Mouse (Mus musculus): ENCODE measurements at regions not wholly inside any gene's neighbourhood (a gene's known extent, or its start where the extent isn't known, plus 50 kb on each side); places are given as distances from the start of the nearest gene placed in this dataset.

DNA sequence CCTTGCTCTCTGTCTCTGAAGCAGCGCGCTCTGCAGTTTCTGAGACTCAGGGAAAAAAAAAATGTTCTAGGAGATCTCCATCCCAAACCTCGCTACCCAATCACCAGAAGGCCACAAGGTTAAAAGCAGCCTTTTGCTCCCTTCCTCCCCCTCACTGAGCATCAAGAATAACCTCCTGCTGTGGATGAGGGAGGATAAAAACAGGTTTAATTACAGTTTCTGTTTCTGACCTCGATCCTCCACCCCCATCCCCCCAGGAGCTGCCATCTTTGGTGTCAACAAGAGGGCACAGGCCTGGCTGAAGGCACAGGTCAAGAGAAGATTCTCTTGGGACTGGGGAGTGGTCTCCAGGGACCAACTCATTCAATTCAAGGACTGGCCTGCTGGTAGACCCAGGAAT is 613.0 kb upstream of the Adam5 start:
- H3K27ac ChIP-seq = no peak overlapping the region
- H3K36me3 ChIP-seq (ENCODE audit: inconsistent target) = no peaks in the 10 kb centered on the region
- H3K4me3 ChIP-seq (ENCODE audit: inconsistent target) = no peak overlapping the region
- WGBS (ENCODE audit: missing documents) = 35% methylated on average over 4 of the region's 4 CpGs
- no peaks in the 10 kb centered on the region for H3K79me2 ChIP-seq (ENCODE audit: inconsistent target)

- Histone ChIP-seq H3K27ac (no peak overlapping the region), H3K36me3 (ENCODE audit: inconsistent target) (no peaks in the 10 kb centered on the region), H3K4me3 (ENCODE audit: inconsistent target) (no peak overlapping the region), H3K79me2 (ENCODE audit: inconsistent target) (no peaks in the 10 kb centered on the region)
- 46% methylated on average over 5 of the region's 5 CpGs for WGBS (ENCODE audit: missing documents)
Observed at GRCm38 (mm10) chr8:25430552-25430951, 606.4 kb upstream of the Adam5 start.

- 39% methylated on average over 18 of the region's 19 CpGs for WGBS (ENCODE audit: missing documents)
Observed at GRCm38 (mm10) chr8:25429846-25430482, 605.8 kb upstream of the Adam5 start.

DNA sequence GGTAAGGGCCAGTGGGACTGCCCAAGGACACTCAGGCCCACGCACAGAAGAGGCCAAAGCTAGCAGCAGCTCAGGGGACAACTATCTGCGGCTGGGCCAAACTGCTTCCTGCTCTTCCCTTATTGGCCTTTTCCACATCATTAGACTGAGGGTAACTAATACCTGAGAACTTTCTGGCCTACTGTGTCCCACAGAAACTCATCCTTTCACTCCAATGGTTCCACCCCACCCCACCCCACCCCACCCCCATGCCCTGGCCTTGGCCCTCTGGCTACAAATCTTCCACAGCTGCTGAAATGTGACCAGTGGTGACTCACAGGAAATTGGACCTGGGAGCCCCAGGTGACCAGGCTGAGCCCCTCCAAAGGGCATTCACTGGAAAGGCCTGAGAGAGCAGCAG is 604.6 kb upstream of the Adam5 start:
- 92% methylated on average over 2 of the region's 2 CpGs for WGBS (ENCODE audit: missing documents)
- Histone ChIP-seq H3K4me3 (ENCODE audit: inconsistent target) (no peak overlapping the region), H3K27ac (no peak overlapping the region), H3K36me3 (ENCODE audit: inconsistent target) (no peaks in the 10 kb centered on the region), H3K79me2 (ENCODE audit: inconsistent target) (no peaks in the 10 kb centered on the region)

More at GRCm38 (mm10) chr8:25429846-25430482, 605.8 kb upstream of the Adam5 start:
- H3K36me3 ChIP-seq (ENCODE audit: inconsistent target) = no peaks in the 10 kb centered on the region
- H3K4me3 ChIP-seq (ENCODE audit: inconsistent target) = no peak overlapping the region
- no peaks in the 10 kb centered on the region for H3K79me2 ChIP-seq (ENCODE audit: inconsistent target)
- H3K27ac ChIP-seq = no peak overlapping the region

- no peak overlapping the region for H3K27ac ChIP-seq
- no peaks in the 10 kb centered on the region for H3K79me2 ChIP-seq (ENCODE audit: inconsistent target)
- 80% methylated on average over 1 of the region's 1 CpGs for WGBS (ENCODE audit: missing documents)
- H3K4me3 ChIP-seq (ENCODE audit: inconsistent target) = no peak overlapping the region
- H3K36me3 ChIP-seq (ENCODE audit: inconsistent target) = no peaks in the 10 kb centered on the region
Observed at GRCm38 (mm10) chr8:25426207-25426606, 602.0 kb upstream of the Adam5 start.

- no peak overlapping the region for H3K27ac ChIP-seq
- WGBS (ENCODE audit: missing documents) = 89% methylated on average over 6 of the region's 6 CpGs
- no peak overlapping the region for H3K4me3 ChIP-seq (ENCODE audit: inconsistent target)
- H3K79me2 ChIP-seq (ENCODE audit: inconsistent target) = no peaks in the 10 kb centered on the region
- H3K36me3 ChIP-seq (ENCODE audit: inconsistent target) = no peaks in the 10 kb centered on the region
Observed at GRCm38 (mm10) chr8:25421478-25421877, 597.3 kb upstream of the Adam5 start.

GRCm38 (mm10) chr8:25410536-25410935 is 586.4 kb upstream of the Adam5 start:
- 92% methylated on average over 5 of the region's 5 CpGs for whole genome bisulfite sequencing (ENCODE audit: missing documents)
- Histone ChIP-seq H3K36me3 (ENCODE audit: inconsistent target) (no peaks in the 10 kb centered on the region), H3K27ac (no peak overlapping the region), H3K4me3 (ENCODE audit: inconsistent target) (no peak overlapping the region), H3K79me2 (ENCODE audit: inconsistent target) (no peaks in the 10 kb centered on the region)

DNA sequence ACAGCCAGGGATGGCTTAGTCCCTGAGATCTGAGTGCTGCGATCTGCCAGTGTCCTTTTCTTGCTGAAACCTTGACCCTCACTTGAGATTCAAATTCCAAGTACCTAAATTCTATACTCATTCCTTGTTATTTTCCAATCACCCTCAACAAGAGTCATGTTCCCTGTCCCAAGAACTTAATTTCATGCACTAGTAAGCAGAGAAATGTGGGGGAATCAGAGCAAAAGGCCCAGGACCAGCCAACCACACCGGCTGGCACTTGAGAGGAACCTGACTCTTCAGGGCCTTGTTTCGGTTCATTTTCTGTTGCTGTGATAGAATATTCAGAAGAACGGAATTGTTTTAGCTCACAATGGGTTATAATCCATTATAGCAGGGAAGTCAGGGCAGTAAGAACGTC is 583.7 kb upstream of the Adam5 start:
- H3K36me3 ChIP-seq (ENCODE audit: inconsistent target) = no peaks in the 10 kb centered on the region
- H3K4me3 ChIP-seq (ENCODE audit: inconsistent target) = no peak overlapping the region
- 93% methylated on average over 5 of the region's 5 CpGs for WGBS (ENCODE audit: missing documents)
- no peaks in the 10 kb centered on the region for H3K79me2 ChIP-seq (ENCODE audit: inconsistent target)
- H3K27ac ChIP-seq = no peak overlapping the region

DNA sequence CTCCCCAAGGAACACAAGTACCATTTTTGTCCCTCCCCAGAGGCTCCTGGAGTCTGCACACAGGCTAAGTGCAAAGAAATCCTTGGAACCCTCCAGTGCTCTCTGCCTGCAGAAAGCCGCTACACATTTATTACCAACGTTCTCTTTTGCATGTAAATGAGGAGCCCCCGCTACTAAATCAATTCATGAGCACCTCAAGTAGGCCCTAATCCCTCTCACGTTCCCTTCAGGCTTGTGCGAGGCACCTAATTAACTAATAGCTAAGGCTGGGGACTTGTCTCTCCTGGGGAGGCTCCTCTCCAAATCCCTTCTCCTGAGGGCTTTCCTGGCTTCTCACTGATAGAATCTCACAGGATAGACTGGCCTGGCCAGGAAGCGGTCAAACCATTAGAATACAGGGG is 568.6 kb upstream of the Adam5 start:
- no peak overlapping the region for H3K4me3 ChIP-seq (ENCODE audit: inconsistent target)
- 92% methylated on average over 6 of the region's 6 CpGs for WGBS (ENCODE audit: missing documents)
- no peak overlapping the region for H3K27ac ChIP-seq
- no peaks in the 10 kb centered on the region for H3K79me2 ChIP-seq (ENCODE audit: inconsistent target)
- H3K36me3 ChIP-seq (ENCODE audit: inconsistent target) = no peaks in the 10 kb centered on the region

GRCm38 (mm10) chr8:25389947-25390346 is 565.8 kb upstream of the Adam5 start:
- 91% methylated on average over 7 of the region's 10 CpGs for WGBS (ENCODE audit: missing documents)
- no peaks in the 10 kb centered on the region for H3K79me2 ChIP-seq (ENCODE audit: inconsistent target)
- no peak overlapping the region for H3K4me3 ChIP-seq (ENCODE audit: inconsistent target)
- H3K27ac ChIP-seq = no peak overlapping the region
- no peaks in the 10 kb centered on the region for H3K36me3 ChIP-seq (ENCODE audit: inconsistent target)

GRCm38 (mm10) chr8:25389371-25389855 is 565.2 kb upstream of the Adam5 start:
- H3K36me3 ChIP-seq (ENCODE audit: inconsistent target) = no peaks in the 10 kb centered on the region
- WGBS (ENCODE audit: missing documents) = 88% methylated on average over 10 of the region's 10 CpGs
- no peaks in the 10 kb centered on the region for H3K79me2 ChIP-seq (ENCODE audit: inconsistent target)
- no peak overlapping the region for H3K27ac ChIP-seq
- H3K4me3 ChIP-seq (ENCODE audit: inconsistent target) = no peak overlapping the region

DNA sequence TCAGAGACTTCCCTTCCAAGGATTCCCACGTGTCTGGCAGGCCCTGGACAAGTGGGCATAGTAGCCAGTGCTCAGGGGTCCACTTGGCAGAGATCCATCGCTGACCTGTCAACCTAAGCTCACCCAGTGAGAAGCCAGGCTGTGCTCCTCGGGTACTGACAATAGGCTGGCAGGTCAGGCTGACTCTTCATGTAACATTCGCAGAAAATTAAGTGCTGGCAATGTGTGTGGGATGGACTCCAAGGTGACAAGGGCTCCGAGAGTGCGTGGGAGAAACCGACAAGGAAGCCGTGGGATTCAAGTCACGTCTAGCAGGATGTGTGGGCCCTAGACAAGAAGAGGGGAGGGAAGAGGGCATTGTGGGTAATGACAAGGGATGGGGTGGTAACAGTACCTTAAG is 564.6 kb upstream of the Adam5 start:
- Histone ChIP-seq H3K4me3 (ENCODE audit: inconsistent target) (no peak overlapping the region), H3K79me2 (ENCODE audit: inconsistent target) (no peaks in the 10 kb centered on the region), H3K27ac (no peak overlapping the region), H3K36me3 (ENCODE audit: inconsistent target) (no peaks in the 10 kb centered on the region)
- WGBS (ENCODE audit: missing documents) = 74% methylated on average over 9 of the region's 9 CpGs

DNA sequence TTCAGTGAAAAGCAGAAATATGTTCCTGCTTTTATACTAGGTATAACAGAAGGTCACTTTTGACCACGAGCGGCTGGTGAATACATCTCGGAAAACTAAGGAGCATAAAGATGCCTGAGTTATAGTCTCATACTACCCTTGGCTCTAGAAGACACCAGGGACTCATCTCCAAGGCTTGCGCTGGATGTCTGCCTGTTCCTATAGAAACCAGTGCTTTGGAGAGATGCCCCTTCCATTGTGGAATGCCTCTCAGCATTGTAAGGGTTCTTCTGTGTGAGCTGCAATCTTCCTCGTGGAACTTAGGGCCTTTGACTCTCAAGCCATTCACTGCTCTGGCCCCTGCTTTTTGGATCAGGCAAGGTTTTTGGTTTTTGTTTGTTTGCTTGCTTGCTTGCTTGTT is 561.0 kb upstream of the Adam5 start:
- Histone ChIP-seq H3K27ac (no peak overlapping the region), H3K79me2 (ENCODE audit: inconsistent target) (no peaks in the 10 kb centered on the region), H3K4me3 (ENCODE audit: inconsistent target) (no peak overlapping the region), H3K36me3 (ENCODE audit: inconsistent target) (no peaks in the 10 kb centered on the region)
- 78% methylated on average over 5 of the region's 5 CpGs for WGBS (ENCODE audit: missing documents)

- WGBS (ENCODE audit: missing documents) = 89% methylated on average over 2 of the region's 2 CpGs
- Histone ChIP-seq H3K36me3 (ENCODE audit: inconsistent target) (no peaks in the 10 kb centered on the region), H3K79me2 (ENCODE audit: inconsistent target) (no peaks in the 10 kb centered on the region), H3K27ac (no peak overlapping the region), H3K4me3 (ENCODE audit: inconsistent target) (no peak overlapping the region)
Observed at GRCm38 (mm10) chr8:25384591-25384990, 560.4 kb upstream of the Adam5 start.

- 80% methylated on average over 8 of the region's 8 CpGs for WGBS (ENCODE audit: missing documents)
- Histone ChIP-seq H3K27ac (no peak overlapping the region), H3K79me2 (ENCODE audit: inconsistent target) (no peaks in the 10 kb centered on the region), H3K36me3 (ENCODE audit: inconsistent target) (no peaks in the 10 kb centered on the region), H3K4me3 (ENCODE audit: inconsistent target) (no peak overlapping the region)
Observed at GRCm38 (mm10) chr8:25373276-25373675, 549.1 kb upstream of the Adam5 start.

GRCm38 (mm10) chr8:25370947-25371346 is 546.8 kb upstream of the Adam5 start:
- H3K79me2 ChIP-seq (ENCODE audit: inconsistent target) = no peaks in the 10 kb centered on the region
- no peaks in the 10 kb centered on the region for H3K36me3 ChIP-seq (ENCODE audit: inconsistent target)
- H3K4me3 ChIP-seq (ENCODE audit: inconsistent target) = no peak overlapping the region
- 80% methylated on average over 9 of the region's 11 CpGs for WGBS (ENCODE audit: missing documents)
- H3K27ac ChIP-seq = no peak overlapping the region

All from macrophage (primary cell).